Mouse (Mus musculus): ENCODE measurements around the gene Gm10282.

DNA sequence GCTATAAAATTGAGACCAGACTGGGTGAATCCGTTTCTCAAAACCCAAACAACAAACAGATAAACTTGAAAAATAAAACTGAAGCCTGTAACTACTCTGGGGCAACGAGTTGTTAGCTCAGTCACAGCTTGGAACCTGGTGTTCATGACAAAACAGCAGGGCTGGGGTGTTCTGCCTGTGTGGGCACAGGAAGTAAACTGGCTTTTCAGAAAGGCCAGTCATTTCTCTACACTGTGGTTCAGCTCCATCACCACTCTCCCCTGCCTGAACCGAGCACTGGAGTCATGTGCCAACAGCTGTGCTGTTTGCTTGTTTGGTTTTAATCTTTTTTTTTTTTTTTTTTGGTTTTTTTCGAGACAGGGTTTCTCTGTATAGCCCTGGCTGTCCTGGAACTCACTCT is 38.7 kb upstream of the Gm10282 start:
- TF ChIP-seq GATA1 (IDR thresholded peaks at IDR 0.05; ENCODE audit: borderline replicate concordance, low read length) (no peak), FLI1 (IDR thresholded peaks at IDR 0.05; ENCODE audit: low read length) (no peak)
